Mouse (Mus musculus) kidney, embryonic 14.5 days (tissue): ENCODE measurements around the gene Gpx4. TPM values are rescaled to one million over a fixed set of nuclear protein-coding genes. Genes with fewer than 3 reads are reported as not detected.
A peak's percentile ranks its signal among the peaks of the same experiment; 100 is the strongest.

Experiments
- ATAC-seq: fragments of 200-750 bp; cut with Nextera tagmentation; 2 replicates; pipeline ENCODE4 v1.8.0; 2017; ENCODE audit warnings: moderate number of reproducible peaks, mild to moderate bottlenecking, moderate TSS enrichment, moderate library complexity; ENCODE audit not compliant: low FRiP score, low TSS enrichment
- H3K27ac ChIP-seq: fragments of 300-500 bp; sonication (generic); 2 replicates; pipeline ENCODE4 v1.5.1; 2014; ENCODE audit warnings: low read depth, mild to moderate bottlenecking, low read length, moderate library complexity, mixed read lengths
- H3K27me3 ChIP-seq: fragments of 300-500 bp; sonication (generic); 2 replicates; pipeline ENCODE4 v1.6.1; 2014; ENCODE audit warnings: mild to moderate bottlenecking, low read length; ENCODE audit not compliant: control insufficient read depth, insufficient read depth
- H3K36me3 ChIP-seq: fragments of 300-500 bp; sonication (generic); 2 replicates; pipeline ENCODE4 v1.6.1; 2014; ENCODE audit warnings: low read length, mixed read lengths; ENCODE audit not compliant: control insufficient read depth, insufficient read depth
- H3K4me1 ChIP-seq: fragments of 300-500 bp; sonication (generic); 2 replicates; pipeline ENCODE4 v1.6.1; 2014; ENCODE audit warnings: low read length, mixed read lengths; ENCODE audit not compliant: control insufficient read depth, insufficient read depth
- H3K4me2 ChIP-seq: fragments of 300-500 bp; sonication (generic); replicated peaks from 2 replicates; pipeline ENCODE4 v1.6.1; 2014; ENCODE audit warnings: low read depth, mild to moderate bottlenecking, low read length
- H3K4me3 ChIP-seq: fragments of 300-500 bp; sonication (generic); 2 replicates; pipeline ENCODE4 v1.5.1; 2014; ENCODE audit warnings: mild to moderate bottlenecking, low read length
- H3K9ac ChIP-seq: fragments of 300-500 bp; sonication (generic); 2 replicates; pipeline ENCODE4 v1.6.1; 2014; ENCODE audit warnings: low read depth, mild to moderate bottlenecking, low read length, moderate library complexity
- H3K9me3 ChIP-seq: fragments of 300-500 bp; sonication (generic); 2 replicates; pipeline ENCODE4 v1.6.1; 2016; ENCODE audit warnings: low read length; ENCODE audit not compliant: control insufficient read depth
- WGBS: fragments of 180-500 bp; shearing (Covaris S2); extraction: QIAGEN DNeasy Blood & Tissue Kit; methylation state at CpG from one replicate; pipeline ENCODE4 v1.1.7; 2014; 5-methylcytosine and 5-hydroxymethylcytosine counted together
- polyA plus RNA-seq: library from polyadenylated mRNA; unstranded; fragments of >200 nt; fragmentation: Nextera tagmentation; extraction: Ambion mirVana; gene quantifications from 2 replicates; pipeline ENCODE4 v1.2.1, GENCODE M21; 2014

Gpx4 gene
- polyA plus RNA-seq, 1 experiment from 2014 or later: 552 TPM

DNA sequence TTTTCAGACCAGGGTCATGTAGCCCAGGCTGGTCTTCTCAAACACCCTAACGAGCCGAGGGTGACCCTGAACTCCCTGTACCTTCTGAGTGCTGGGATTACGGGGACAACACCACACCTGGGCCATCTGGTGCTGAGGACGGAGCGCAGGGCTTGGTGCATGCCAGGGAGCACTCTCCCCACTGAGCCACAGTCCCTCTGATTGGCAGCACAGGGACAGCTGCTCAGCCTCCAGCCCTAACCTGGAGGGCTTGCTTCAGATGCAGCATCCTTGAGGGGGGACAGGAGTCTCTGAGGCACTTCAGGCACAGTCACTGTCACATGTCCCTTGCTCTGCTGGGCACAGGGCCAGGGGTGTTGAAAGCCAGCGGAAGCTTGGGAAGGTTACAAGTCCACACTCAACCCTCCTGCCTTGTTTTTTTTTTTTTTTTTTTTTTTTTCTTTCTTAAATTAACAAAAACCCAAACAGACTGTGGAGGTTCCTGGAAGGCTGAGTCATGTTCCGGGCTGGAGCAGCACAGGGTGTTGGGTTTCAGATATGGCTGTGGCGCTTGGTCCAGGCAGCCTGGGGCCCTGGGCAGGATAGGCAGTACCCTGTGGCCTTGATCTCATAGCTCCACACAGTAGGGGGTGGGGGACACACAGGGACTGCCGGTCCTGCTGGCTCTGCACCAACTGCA, 24.0 kb downstream of the Gpx4 start:
- no peak overlapping the region for H3K4me3 ChIP-seq
- H3K9me3 ChIP-seq: no peaks in the 10 kb centered on the region
- peak overlapping the region; percentile 78 for H3K27ac ChIP-seq
- ATAC-seq: peak; percentile 81
- H3K9ac ChIP-seq: peak overlapping the region; percentile 15; the same call in 1 of the 2 replicates
- H3K36me3 ChIP-seq: peaks cover 4% of the 10 kb centered on the region; the same call in 1 of the 2 replicates
- 47% methylated on average over 9 of the region's 9 CpGs for WGBS
- peaks cover 29% of the 10 kb centered on the region for H3K4me1 ChIP-seq
- H3K4me2 ChIP-seq: no peak overlapping the region
- H3K27me3 ChIP-seq: no peaks in the 10 kb centered on the region

DNA sequence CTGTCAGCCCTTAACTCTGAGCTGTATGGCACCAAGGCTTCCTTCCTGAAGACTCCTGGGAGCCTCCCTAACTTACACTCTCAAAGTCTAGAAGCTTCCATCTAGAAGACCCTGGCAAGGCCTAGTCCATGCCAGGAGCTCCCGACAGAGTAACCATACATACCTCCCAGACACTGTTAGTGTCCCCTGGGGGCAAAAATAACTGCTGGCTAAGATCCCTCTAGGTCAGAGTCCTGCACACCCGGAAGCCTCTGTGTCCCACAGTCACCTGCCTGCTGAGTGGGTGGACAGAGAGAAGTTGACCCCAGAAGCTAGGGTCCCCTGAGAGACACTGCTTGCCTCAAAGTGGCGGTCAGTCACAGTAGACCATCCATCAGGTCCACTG, 24.5 kb downstream of the Gpx4 start:
- Histone ChIP-seq H3K36me3 (peaks cover 4% of the 10 kb centered on the region; the same call in 1 of the 2 replicates), H3K4me3 (no peak overlapping the region), H3K27ac (peak overlapping the region; percentile 78; the same call in 1 of the 2 replicates), H3K9me3 (no peaks in the 10 kb centered on the region), H3K4me1 (peaks cover 29% of the 10 kb centered on the region), H3K4me2 (no peak overlapping the region), H3K9ac (peak overlapping the region; percentile 15; the same call in 1 of the 2 replicates), H3K27me3 (no peaks in the 10 kb centered on the region)
- WGBS: 65% methylated on average over 3 of the region's 3 CpGs
- no peak; the same call in 1 of the 2 replicates for ATAC-seq

DNA sequence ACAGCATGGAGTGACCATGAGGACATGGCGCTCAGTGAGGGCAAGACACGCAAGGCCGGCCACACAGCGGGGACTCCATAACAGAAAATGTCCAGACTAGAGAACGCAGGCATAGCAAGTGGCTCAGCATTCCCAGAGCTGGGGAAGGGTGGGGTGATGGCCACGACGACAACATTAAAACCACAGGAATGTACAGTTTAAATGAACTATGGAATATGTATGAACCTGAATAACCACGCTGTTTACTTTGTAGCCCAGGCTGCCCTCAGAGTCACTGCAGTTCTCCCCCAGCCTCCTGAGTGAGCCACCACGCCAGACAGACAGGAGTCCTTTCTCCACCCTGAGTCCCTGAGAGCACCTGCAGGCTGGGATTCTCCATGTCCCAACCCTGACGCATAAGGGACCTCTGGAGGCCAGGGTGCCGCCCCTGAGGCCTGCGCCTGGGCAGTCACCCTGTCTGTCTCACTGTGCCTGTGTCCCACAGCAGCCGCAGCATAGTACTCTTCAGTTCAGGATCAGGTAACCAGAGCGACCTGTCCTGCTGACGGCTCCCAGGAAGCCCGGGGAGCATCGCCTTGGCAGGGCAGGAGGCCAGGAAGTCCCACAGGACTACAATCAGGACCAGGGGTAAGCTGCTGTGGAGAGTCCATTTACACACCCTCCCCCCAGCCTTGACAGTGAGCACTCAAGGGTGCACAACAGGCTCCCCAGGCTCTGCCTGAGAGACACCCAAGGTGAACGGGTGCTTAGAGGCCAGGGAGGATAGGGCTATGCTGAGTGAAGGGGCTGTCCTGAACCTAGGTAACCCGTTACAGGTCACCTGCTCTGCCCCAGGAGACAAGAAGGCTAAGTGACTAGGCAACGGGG, 25.9 kb downstream of the Gpx4 start:
- peaks cover 4% of the 10 kb centered on the region; the same call in 1 of the 2 replicates for H3K36me3 ChIP-seq
- peaks cover 29% of the 10 kb centered on the region for H3K4me1 ChIP-seq
- WGBS: 85% methylated on average over 20 of the region's 20 CpGs
- H3K9ac ChIP-seq: no peak overlapping the region
- no peaks in the 10 kb centered on the region for H3K27me3 ChIP-seq
- H3K4me2 ChIP-seq: no peak overlapping the region
- no peaks in the 10 kb centered on the region for H3K9me3 ChIP-seq
- no peak for ATAC-seq
- H3K4me3 ChIP-seq: no peak overlapping the region
- H3K27ac ChIP-seq: no peak overlapping the region

DNA sequence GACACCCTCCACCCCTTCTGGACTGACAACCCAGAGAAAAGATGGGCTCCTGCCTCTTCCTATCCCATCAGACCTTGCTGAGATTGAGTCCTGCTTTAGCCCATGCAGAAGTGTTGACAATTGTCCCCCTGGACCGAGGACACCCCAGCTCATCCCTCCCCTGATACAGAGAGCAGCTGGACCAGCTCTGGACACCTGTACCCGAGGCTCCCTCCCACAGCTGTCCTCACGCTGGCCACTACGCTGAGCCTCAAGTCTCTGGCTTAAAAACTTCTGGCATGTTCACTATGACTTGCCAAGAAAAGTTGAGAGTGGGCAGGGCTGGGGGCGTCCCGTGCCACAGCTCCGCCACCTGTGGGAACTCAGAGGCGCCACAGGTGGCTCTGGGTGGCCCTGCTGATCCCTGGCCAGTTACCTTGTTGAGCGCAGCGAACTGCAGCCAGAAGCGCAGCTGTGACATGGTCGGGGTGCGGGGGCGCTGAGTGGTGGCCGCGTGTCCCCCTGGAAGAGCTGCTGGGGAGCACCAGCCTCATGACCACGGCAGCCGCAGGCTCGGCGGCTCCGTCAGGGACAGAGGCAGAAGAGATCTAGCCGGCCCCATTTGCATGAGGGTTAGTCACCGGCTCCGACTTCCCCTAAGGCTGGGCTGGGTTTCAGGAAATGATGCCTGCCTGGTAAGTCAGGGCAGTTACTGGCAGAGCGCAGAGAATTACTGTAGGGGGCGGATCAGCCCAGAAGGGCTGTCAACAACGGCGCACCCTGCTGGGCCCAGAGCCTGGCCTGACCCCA, 28.0 kb downstream of the Gpx4 start:
- WGBS: 11% methylated on average over 28 of the region's 28 CpGs
- ATAC-seq: peak; percentile 44
- Histone ChIP-seq H3K4me1 (peaks cover 29% of the 10 kb centered on the region), H3K9ac (peak overlapping the region; percentile 14; the same call in 1 of the 2 replicates), H3K36me3 (peaks cover 13% of the 10 kb centered on the region), H3K27ac (0 out of 2 replicates have a peak overlapping the region, but pooled peaks have one; percentile 24), H3K9me3 (no peaks in the 10 kb centered on the region), H3K27me3 (no peaks in the 10 kb centered on the region), H3K4me3 (peak overlapping the region; percentile 17), H3K4me2 (peak overlapping the region; percentile 35)

DNA sequence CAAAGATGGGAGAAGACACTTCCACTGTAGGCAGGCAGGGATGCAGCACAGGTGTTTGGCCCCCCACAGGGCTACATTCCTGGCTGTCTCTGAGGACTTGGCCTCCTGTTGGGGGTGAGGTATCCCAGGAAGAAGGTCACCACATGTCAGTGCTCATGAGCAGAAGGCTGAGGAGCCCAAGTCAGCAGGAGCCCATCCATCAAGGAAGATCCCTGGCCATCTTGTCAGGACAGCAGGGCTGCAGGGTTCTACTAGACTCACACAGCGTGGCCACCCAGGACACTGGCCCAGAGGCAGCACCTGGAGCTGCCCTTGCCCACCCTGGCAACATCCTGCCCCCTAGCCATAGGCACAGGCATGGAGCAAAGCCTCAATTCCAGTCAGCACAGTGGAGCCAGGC, 29.0 kb downstream of the Gpx4 start:
- WGBS: 53% methylated on average over 1 of the region's 1 CpGs
- peaks cover 17% of the 10 kb centered on the region for H3K36me3 ChIP-seq
- no peaks in the 10 kb centered on the region for H3K27me3 ChIP-seq
- ATAC-seq: no peak
- peaks cover 25% of the 10 kb centered on the region for H3K4me1 ChIP-seq
- no peak overlapping the region for H3K9ac ChIP-seq
- no peak overlapping the region for H3K4me3 ChIP-seq
- H3K27ac ChIP-seq: no peak overlapping the region
- H3K9me3 ChIP-seq: no peaks in the 10 kb centered on the region
- H3K4me2 ChIP-seq: no peak overlapping the region

DNA sequence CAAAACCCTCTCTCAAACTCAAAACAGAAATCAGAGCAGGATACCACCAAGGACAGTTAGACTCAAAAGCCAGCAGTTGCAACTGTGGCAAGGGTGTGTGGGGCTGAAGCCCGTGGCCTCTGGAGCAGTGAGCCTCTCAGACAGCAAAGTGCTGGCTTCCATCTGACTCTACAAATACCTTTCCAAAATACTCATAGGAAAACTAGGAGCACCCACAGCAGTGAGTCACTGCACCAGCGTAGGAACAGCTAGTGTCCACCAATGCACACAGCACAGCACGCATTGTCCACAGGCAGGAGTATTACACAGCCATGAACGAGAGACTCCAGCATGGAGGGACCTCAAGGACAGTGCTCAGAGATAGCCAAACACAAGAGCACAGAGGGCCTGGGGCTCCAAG, 29.4 kb downstream of the Gpx4 start:
- WGBS: 91% methylated on average over 4 of the region's 4 CpGs
- no peak overlapping the region for H3K27ac ChIP-seq
- ATAC-seq: no peak

DNA sequence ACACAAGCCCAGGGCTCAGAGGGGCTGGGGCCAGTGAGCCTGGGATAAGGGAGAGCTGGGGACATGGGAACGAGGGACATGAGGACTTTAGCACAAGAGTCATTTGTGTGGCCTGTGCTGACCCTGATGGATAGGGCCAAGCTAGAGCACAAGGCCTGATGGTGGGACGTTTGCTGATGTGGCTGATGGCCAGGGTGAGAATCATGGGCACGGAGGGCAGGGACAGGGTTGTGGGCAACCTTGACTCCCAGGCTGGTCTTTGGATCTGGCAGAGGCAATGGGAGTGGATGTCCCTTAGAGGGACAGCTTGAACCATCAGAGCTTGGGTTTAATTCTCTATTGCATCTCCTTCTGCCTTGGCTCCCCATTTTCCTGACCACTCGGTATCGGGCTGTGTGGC, 30.3 kb downstream of the Gpx4 start:
- no peak for ATAC-seq
- Histone ChIP-seq H3K9ac (no peak overlapping the region), H3K4me1 (peaks cover 13% of the 10 kb centered on the region; the same call in 1 of the 2 replicates), H3K9me3 (no peaks in the 10 kb centered on the region), H3K4me2 (no peak overlapping the region), H3K27ac (no peak overlapping the region), H3K36me3 (peaks cover 26% of the 10 kb centered on the region), H3K4me3 (no peak overlapping the region), H3K27me3 (no peaks in the 10 kb centered on the region)
- WGBS: 94% methylated on average over 5 of the region's 5 CpGs

More for the DNA sequence above, 29.4 kb downstream of the Gpx4 start:
- peaks cover 21% of the 10 kb centered on the region for H3K4me1 ChIP-seq
- H3K4me3 ChIP-seq: no peak overlapping the region
- no peaks in the 10 kb centered on the region for H3K9me3 ChIP-seq
- no peak overlapping the region for H3K4me2 ChIP-seq
- H3K27me3 ChIP-seq: no peaks in the 10 kb centered on the region
- H3K9ac ChIP-seq: no peak overlapping the region
- peaks cover 21% of the 10 kb centered on the region for H3K36me3 ChIP-seq

DNA sequence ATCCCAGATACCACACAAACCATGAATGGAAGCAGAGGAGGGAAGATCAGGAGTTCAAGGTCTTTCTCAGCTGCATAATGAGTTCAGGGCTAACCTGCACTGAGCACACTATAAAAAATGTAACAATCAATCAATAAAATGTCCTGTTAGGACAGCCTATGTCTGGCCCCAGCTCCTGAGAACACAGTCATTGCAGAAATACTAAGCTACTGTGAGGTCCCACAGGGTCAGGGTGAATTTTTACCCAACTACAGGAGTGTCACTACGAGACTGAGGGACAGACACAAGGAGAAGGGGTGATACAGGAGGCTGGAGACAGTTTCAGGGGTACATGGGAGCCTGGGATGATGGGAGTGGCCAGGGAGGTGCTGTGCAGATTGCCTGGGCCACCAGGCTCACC, 31.4 kb downstream of the Gpx4 start:
- ATAC-seq: no peak
- WGBS: 93% methylated on average over 1 of the region's 1 CpGs
- Histone ChIP-seq H3K4me1 (peaks cover 8% of the 10 kb centered on the region; the same call in 1 of the 2 replicates), H3K36me3 (peaks cover 34% of the 10 kb centered on the region), H3K27me3 (no peaks in the 10 kb centered on the region), H3K27ac (no peak overlapping the region), H3K9me3 (no peaks in the 10 kb centered on the region), H3K9ac (no peak overlapping the region), H3K4me2 (no peak overlapping the region), H3K4me3 (no peak overlapping the region)
